Mouse (Mus musculus) adrenal gland, adult 2 months (tissue): ENCODE data around the gene Usp22. TPM values are rescaled to one million over a fixed set of nuclear protein-coding genes. Genes with fewer than 3 reads are reported as not detected.
A peak's percentile ranks its signal among the peaks of the same experiment; 100 is the strongest.
"Not testable (repeated sequence)": the region's sequence is repeated elsewhere in the genome, so short reads cannot be mapped to it uniquely, and the experiment has no call there.

Experiments used
- DNase-seq: peaks from one replicate; pipeline ENCODE4 v3.0.0; 2021
- long read RNA-seq: library from polyadenylated mRNA; stranded (forward); transcript quantifications from one replicate; pipeline ENCODE4 v2.0.0, GENCODE M21; 2021
- polyA plus RNA-seq: library from polyadenylated mRNA; depleted of rRNA; stranded (reverse); fragments of >200 nt; gene quantifications from 2 replicates; pipeline ENCODE4 v1.2.3, GENCODE M21; 2012; rRNA removed
- total RNA-seq, 2 experiments: library from RNA; stranded (reverse); gene quantifications; 2 replicates each; pipeline ENCODE4 v1.2.3; 2021

Usp22 gene
- total RNA-seq (10 to 100 TPM; 62.5 to 62.6 TPM), polyA plus RNA-seq (126 and 150 TPM in 2 replicates)
- long read RNA-seq, full-length matches to known transcripts = 11 of 21 reads
- long read RNA-seq, partial matches to known transcripts = 3 of 21 reads
- long read RNA-seq, other reads (novel, unspliced or antisense) = 7 of 21 reads

- peak; percentile 100 for DNase-seq
Measured at GRCm38 (mm10) chr11:61174821-61175658, at the start of gene Usp22. Gene Usp22, minus strand, starts transcription at chr11:61175055.

GRCm38 (mm10) chr11:61224234-61224744, 49.4 kb upstream of the Usp22 start:
- no peak for DNase-seq

GRCm38 (mm10) chr11:61222971-61223745, 48.3 kb upstream of the Usp22 start:
- no peak for DNase-seq

GRCm38 (mm10) chr11:61222007-61222406, 47.2 kb upstream of the Usp22 start:
- DNase-seq = no peak

GRCm38 (mm10) chr11:61220156-61220881, 45.5 kb upstream of the Usp22 start:
- no peak for DNase-seq

GRCm38 (mm10) chr11:61215936-61216335, 41.1 kb upstream of the Usp22 start:
- DNase-seq = no peak

- no peak for DNase-seq
Measured at GRCm38 (mm10) chr11:61212102-61212501, 37.2 kb upstream of the Usp22 start.

- no peak for DNase-seq
Measured at GRCm38 (mm10) chr11:61208316-61208715, 33.5 kb upstream of the Usp22 start.

GRCm38 (mm10) chr11:61207487-61208246, 32.8 kb upstream of the Usp22 start, which contains the start of gene Aldh3a1:
Gene Aldh3a1, plus strand, starts transcription at chr11:61207537.
- DNase-seq = no peak

GRCm38 (mm10) chr11:61206136-61206535, 31.3 kb upstream of the Usp22 start:
- DNase-seq = peak; percentile 59

GRCm38 (mm10) chr11:61205167-61205950, 30.5 kb upstream of the Usp22 start:
- DNase-seq = peak; percentile 20

- no peak for DNase-seq
Measured at GRCm38 (mm10) chr11:61202810-61203209, 28.0 kb upstream of the Usp22 start.

- no peak for DNase-seq
Measured at GRCm38 (mm10) chr11:61202186-61202585, 27.3 kb upstream of the Usp22 start.

GRCm38 (mm10) chr11:61199620-61200362, 24.9 kb upstream of the Usp22 start:
- DNase-seq = no peak

- no peak for DNase-seq
Measured at GRCm38 (mm10) chr11:61197935-61198334, 23.1 kb upstream of the Usp22 start.

GRCm38 (mm10) chr11:61196616-61197353, 21.9 kb upstream of the Usp22 start:
- DNase-seq = no peak

GRCm38 (mm10) chr11:61193392-61193791, 18.5 kb upstream of the Usp22 start:
- DNase-seq = peak; percentile 75

GRCm38 (mm10) chr11:61192779-61193178, 17.9 kb upstream of the Usp22 start:
- DNase-seq = no peak

- DNase-seq = not testable (repeated sequence)
Measured at GRCm38 (mm10) chr11:61192123-61192522, 17.3 kb upstream of the Usp22 start.
